Mouse (Mus musculus) T-cell, adult 2 months (primary cell): Measurements from ENCODE around the gene Bola1.

Experiments used
- DNase-seq: peaks from one replicate; pipeline ENCODE4 v3.0.0; 2022; ENCODE audit warnings: low spot score

Bola1 gene

GRCm38 (mm10) chr3:96219661-96220130, at the start of gene Bola1, which contains the start of gene Hist2h2ab:
Gene Bola1, minus strand, starts transcription at chr3:96219709.
Gene Hist2h2ab, plus strand, starts transcription at chr3:96219865.
- peak; percentile 80 for DNase-seq

DNA sequence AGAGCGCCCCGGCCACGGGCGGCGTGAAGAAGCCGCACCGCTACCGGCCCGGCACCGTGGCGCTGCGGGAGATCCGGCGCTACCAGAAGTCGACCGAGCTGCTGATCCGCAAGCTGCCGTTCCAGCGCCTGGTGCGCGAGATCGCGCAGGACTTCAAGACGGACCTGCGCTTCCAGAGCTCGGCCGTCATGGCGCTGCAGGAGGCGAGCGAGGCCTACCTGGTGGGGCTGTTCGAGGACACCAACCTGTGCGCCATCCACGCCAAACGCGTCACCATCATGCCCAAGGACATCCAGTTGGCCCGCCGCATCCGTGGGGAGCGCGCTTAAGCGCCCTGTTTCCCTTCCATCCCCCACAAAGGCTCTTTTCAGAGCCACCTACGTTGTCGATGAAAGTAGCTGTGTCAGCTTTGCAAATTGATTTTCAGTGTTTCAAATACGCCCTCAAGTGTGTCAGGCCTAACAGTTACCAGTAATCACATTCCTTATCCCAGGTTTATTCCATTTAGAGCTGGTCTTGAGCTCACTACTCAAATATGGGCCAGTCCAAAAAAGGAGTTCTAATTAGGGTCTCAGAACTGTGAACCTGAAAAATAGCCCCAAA, 49.4 kb upstream of the Bola1 start:
- peak; percentile 46 for DNase-seq

DNA sequence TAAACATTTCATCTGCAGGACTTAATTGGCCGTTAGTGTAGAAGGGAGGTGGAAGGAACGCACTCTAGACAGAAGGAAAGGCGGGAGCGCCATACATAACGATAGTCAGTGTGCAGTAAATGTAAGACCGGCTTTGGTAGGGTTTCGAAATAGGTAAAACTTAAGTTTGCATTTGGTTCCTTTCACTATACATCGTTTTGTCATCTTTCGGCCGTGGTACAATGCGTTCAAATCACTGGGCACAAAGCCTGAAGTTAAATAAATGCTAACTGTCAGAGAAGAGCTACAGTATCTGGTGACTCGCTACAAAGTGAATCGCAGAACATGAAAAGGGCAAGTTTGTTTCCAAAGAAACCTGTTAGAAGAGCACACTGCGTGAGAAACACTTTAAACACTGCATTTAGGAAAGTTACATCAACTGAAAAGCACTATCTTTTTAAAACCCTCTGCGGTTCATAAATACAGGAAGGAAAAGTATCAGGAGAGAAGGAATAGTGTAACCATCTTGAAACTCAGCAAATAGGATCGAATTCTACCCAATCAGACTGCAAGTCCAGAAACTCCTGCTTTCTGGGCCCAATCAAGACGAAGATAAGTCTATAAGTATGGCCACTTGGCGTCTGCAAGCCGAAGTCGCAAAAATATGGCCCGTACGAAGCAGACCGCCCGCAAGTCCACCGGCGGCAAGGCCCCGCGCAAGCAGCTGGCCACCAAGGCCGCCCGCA, 48.7 kb upstream of the Bola1 start, which contains the start of gene Hist2h3b:
TSS of gene Hist2h3b (plus strand) at position 604 of the 725 bp plus-strand sequence.
- peak; percentile 50 for DNase-seq

- no peak for DNase-seq
Measured at GRCm38 (mm10) chr3:96267541-96267940, 48.0 kb upstream of the Bola1 start.

DNA sequence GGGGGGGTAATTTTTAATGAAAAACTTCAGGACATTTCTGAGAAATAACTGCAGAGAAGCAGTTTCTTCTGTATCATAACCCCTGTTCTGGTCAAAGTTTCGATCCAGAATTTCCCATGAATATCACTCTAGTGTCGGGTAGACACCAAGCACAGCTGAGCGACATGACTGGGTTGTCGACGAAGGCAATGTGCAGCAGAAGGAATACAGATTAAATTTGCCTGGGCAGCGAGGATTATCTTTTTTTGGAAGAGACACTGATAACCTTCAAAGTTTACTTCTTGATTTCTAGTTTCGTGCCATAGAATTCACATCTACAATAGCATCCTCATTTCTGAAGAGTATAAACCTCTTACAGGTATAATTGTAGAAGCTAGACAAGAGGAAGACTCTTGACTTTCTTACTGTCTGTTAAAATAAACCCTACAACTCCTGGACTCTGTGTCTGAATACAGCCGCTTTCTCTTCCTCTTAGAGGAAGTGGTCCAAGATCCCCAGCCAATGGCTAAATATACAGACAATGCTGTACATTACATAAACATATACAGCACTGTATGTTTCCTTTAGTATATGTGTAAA, 46.7 kb upstream of the Bola1 start:
- DNase-seq: no peak

DNA sequence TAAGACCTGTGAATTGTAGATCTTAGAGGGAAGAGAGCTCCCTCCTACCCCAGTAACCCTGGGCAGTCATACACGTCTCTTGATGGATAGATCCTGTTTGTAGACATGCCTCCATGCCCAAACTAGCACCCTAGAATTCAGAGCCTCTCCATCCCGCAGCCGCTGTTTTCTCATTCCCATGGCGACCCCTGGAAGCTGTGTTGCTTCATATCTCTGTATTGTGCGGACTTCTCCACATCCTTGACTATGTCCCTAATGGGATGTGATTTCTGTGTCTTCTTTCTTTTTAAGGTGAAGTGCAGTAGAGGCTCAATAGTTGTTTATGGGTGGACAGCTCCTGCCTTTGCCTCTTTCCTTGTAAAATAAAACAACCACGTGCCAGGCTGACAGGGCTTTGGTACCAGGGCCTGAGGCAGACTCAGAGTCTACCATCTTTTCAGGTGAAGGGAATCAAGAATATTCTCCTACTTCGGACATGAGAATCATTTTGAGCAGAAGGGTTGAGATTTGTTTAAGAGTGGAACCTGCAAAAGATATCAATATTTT, 45.0 kb upstream of the Bola1 start:
- no peak for DNase-seq

DNA sequence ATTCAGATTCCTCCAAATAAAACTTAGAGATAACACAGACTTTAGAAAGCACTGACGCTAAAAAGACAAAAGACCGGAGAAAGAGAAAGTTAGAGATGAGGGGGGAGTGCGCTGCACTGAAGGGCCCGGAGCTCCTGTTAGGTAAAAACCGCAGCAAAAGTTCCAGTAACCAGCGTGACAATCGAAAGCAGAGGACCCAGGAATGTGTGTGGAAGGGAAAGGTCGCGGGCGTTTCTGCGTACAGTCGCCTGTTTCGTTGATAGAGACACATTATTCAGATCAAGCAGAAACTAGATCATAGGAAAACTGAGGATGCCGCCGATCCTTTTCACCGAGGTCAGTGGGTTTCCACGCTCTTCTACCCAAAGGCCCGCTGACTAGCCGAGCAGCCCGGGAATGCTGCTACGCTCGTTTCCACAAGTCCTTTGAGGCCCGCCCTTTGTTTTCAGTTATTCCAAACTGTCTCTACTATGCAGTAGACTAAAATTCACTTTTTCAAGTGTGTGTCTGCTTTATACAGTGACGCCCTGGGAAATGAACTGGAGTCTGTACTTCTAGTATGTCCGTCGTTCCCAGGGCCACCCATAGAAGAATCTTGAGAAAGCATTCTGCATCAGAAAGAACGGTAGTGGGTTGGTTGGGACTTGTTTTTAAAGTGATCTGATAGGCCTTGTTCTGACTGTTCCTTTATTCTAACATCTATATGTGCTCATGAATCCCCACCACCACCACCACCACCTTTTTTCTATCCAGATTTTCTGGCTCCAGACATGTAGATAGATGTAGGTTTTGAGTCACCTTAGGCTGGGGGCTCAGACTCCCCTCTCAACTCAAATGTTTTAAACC, 44.3 kb upstream of the Bola1 start:
- peak; percentile 64 for DNase-seq

GRCm38 (mm10) chr3:96262979-96263550, 43.6 kb upstream of the Bola1 start, which contains the start of gene Hist2h4:
Gene Hist2h4, minus strand, starts transcription at chr3:96263311.
- peak; percentile 96 for DNase-seq

DNA sequence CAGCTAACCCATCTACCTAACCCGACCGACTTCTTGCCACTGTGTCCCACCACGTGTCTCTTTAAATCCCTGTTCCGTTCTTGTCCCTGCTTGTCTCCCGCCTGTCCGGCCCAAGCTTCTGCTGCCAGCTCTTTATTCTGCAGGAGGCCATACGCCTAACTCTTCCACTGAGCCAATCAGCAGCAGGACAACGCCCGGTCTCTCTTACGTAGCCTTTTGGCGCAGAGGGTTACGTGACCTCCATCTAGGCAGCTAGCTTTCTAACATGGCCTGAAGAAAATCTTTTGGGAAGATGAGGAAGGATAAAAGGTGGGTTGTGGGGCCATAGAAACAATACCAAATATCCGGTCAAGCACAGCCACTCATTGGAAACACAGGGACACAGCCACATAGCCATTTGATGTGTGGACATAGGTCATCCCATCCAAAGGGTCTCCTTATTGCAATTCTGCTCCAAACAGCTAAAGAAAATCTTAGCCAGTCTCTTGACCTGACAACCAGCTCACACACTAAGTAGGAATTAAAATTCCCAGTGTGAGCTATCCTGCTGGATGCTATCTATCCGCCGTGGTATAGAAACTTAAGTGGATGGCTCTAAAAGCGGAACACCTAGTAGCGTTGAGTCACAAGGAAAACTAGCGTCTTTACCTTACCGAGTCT, 42.8 kb upstream of the Bola1 start:
- peak; percentile 69 for DNase-seq

DNA sequence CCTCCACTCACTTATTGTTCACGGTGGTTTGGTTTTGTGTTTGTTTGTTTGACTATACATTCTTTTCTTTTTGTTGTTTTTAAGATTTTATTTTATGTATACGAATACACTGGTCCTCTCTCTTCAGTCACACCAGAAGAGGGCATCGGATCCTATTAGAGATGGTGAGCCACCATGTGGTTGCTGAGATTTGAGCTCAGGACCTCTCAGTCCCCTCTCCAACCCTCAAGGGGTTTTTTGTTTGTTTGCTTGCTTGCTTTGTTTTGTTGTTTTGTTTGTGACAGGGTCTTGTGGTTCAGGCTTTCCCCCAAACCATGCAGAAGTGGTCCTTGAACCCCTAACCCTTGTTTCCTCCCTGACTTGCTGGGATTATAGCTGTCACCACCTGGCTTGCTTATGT, 42.1 kb upstream of the Bola1 start:
- no peak for DNase-seq

DNA sequence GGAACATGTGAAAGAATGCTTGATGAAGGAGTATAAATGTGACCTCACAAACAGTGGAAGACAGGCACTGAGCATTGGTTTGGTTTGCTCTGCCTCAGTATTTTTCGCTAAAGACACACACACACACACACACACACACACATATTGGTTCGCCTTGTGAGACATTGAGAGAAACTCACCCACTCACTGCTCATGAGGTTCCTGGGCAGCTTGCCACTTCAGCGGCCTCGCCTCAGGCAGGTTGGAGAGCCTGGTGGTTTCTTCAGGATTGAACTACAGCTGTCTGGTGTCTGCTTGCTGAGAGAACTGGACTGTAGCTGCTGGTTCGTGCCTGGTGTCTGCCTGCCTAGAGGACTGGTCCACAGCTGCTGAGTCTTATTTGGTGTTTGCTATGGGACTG, 40.7 kb upstream of the Bola1 start:
- DNase-seq: no peak

GRCm38 (mm10) chr3:96257190-96257589, 37.7 kb upstream of the Bola1 start:
- DNase-seq: no peak

DNA sequence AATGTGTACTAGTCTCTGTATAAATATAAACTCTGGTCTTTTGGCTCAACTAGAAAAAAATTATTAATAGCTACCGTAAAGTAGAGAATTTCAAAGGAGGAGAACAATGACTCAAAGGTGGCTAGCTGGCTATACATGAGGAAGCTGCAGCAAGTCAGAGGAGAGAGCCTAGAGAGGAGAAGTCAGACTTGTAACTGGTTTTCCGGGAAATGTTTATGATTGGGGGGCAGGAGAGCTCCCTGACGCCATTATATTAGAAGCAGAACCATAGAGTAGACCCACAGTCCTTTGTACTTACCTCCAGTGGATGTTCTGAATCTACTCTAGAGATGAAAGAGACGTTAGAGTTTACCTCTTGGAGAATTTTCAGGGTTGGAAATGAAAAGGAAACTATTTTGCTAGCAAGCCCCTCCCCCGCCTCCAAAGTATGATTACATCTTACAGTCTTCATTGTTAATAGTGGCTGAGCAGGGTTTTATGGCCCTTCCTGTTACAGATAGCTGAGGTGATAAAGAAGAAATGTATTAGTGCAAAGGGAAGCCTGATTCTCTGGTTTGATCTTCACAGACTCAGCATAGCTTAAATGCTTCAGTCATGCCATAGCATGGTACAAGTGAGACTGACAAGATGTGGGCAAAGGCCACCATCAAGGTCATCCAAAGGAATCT, 36.6 kb upstream of the Bola1 start:
- no peak for DNase-seq

- no peak for DNase-seq
Measured at GRCm38 (mm10) chr3:96254683-96255355, 35.3 kb upstream of the Bola1 start.

DNA sequence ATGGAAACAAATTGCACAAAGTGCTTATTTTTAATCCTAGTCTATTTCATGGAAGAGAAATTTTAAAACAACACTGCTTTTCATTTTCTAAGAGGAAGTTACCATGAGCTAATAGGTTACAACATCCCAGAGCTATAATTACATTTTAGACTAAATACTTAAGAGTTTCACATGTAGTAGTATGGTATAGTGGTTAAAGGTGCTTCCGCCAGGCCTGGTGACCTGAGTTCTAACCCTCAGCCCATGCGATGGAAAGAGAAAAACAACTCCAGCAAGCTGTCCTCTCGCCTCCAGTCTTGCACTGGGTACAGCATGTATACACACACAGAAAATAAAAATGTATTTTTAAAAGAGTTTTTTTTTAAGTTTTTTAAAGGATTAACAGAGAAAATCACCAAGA, 32.3 kb upstream of the Bola1 start:
- DNase-seq: no peak

GRCm38 (mm10) chr3:96250890-96251289, 31.4 kb upstream of the Bola1 start:
- DNase-seq: no peak

- no peak for DNase-seq
Measured at GRCm38 (mm10) chr3:96249034-96249345, 29.5 kb upstream of the Bola1 start.

- DNase-seq: no peak
Measured at GRCm38 (mm10) chr3:96248141-96249033, 28.9 kb upstream of the Bola1 start.
